Mouse (Mus musculus): ENCODE data around the gene Shisa8. TPM values are rescaled to one million over a fixed set of nuclear protein-coding genes. Genes with fewer than 3 reads are reported as not detected.
A peak's percentile ranks its signal among the peaks of the same experiment; 100 is the strongest.
"Not testable (repeated sequence)": the region's sequence is repeated elsewhere in the genome, so short reads cannot be mapped to it uniquely, and the experiment has no call there.

Gene Shisa8
- polyA plus RNA-seq (2016; fragmentation: Nextera tagmentation; extraction: Ambion mirVana) = 0.16 and 0.52 TPM in 2 replicates

GRCm38 (mm10) chr15:82212752-82213063, at the start of gene Shisa8:
TSS of gene Shisa8 (minus strand) at chr15:82212815.
- H3K9me3 ChIP-seq (replicated peaks) = no peaks in the 10 kb centered on the region
- H3K27me3 ChIP-seq (ENCODE audit: low read depth, poor library complexity, severe bottlenecking) = peaks cover 97% of the 10 kb centered on the region
- H3K4me1 ChIP-seq = peaks cover 63% of the 10 kb centered on the region
- no peaks in the 10 kb centered on the region for H3K36me3 ChIP-seq
- peak within 1 kb of the TSS; percentile 70 for H3K27ac ChIP-seq (replicated peaks)
- 0% methylated on average over 31 of the region's 34 CpGs for WGBS
- peak within 1 kb of the TSS; percentile 58 for H3K4me3 ChIP-seq
- DNase-seq (ENCODE audit: low spot score) = no peak

GRCm38 (mm10) chr15:82259510-82259909, 46.9 kb upstream of the Shisa8 start:
- Histone ChIP-seq H3K9me3 (replicated peaks) (no peaks in the 10 kb centered on the region), H3K36me3 (no peaks in the 10 kb centered on the region), H3K4me3 (no peak overlapping the region), H3K4me1 (peaks cover 29% of the 10 kb centered on the region), H3K27me3 (ENCODE audit: low read depth, poor library complexity, severe bottlenecking) (peaks cover 11% of the 10 kb centered on the region), H3K27ac (replicated peaks) (no peak overlapping the region)
- 13% methylated on average over 16 of the region's 16 CpGs for WGBS
- peak; percentile 76 for DNase-seq (ENCODE audit: low spot score)

GRCm38 (mm10) chr15:82255944-82256383, 43.3 kb upstream of the Shisa8 start:
- H3K27me3 ChIP-seq (ENCODE audit: low read depth, poor library complexity, severe bottlenecking) = peaks cover 11% of the 10 kb centered on the region
- H3K9me3 ChIP-seq (replicated peaks) = no peaks in the 10 kb centered on the region
- peaks cover 28% of the 10 kb centered on the region for H3K4me1 ChIP-seq
- no peaks in the 10 kb centered on the region for H3K36me3 ChIP-seq
- peak; percentile 60 for DNase-seq (ENCODE audit: low spot score)
- 20% methylated on average over 10 of the region's 10 CpGs for WGBS
- H3K4me3 ChIP-seq = peak overlapping the region; percentile 45
- H3K27ac ChIP-seq (replicated peaks) = peak overlapping the region; percentile 76

- H3K27me3 ChIP-seq (ENCODE audit: low read depth, poor library complexity, severe bottlenecking) = peaks cover 7% of the 10 kb centered on the region
- no peak overlapping the region for H3K4me3 ChIP-seq
- H3K4me1 ChIP-seq = peaks cover 28% of the 10 kb centered on the region
- WGBS = 45% methylated on average over 4 of the region's 4 CpGs
- DNase-seq (ENCODE audit: low spot score) = no peak
- no peaks in the 10 kb centered on the region for H3K36me3 ChIP-seq
- H3K27ac ChIP-seq (replicated peaks) = peak overlapping the region; percentile 76; the same call in 1 of the 2 replicates
- H3K9me3 ChIP-seq (replicated peaks) = no peaks in the 10 kb centered on the region
Observed at GRCm38 (mm10) chr15:82255248-82255647, 42.6 kb upstream of the Shisa8 start.

- Histone ChIP-seq H3K9me3 (replicated peaks) (no peaks in the 10 kb centered on the region), H3K27ac (replicated peaks) (no peak within 1 kb of the TSS), H3K4me3 (no peak within 1 kb of the TSS), H3K4me1 (peaks cover 25% of the 10 kb centered on the region), H3K36me3 (no peaks in the 10 kb centered on the region), H3K27me3 (ENCODE audit: low read depth, poor library complexity, severe bottlenecking) (no peaks in the 10 kb centered on the region)
- WGBS = 89% methylated on average over 6 of the region's 6 CpGs
- DNase-seq (ENCODE audit: low spot score) = no peak
Observed at GRCm38 (mm10) chr15:82252097-82252496, 39.5 kb upstream of the Shisa8 start, which contains the start of gene 1500009C09Rik. TSS of gene 1500009C09Rik (plus strand) at chr15:82252397.

GRCm38 (mm10) chr15:82251579-82251978, 39.0 kb upstream of the Shisa8 start:
- Histone ChIP-seq H3K4me3 (no peak overlapping the region), H3K4me1 (peaks cover 20% of the 10 kb centered on the region), H3K27ac (replicated peaks) (no peak overlapping the region), H3K27me3 (ENCODE audit: low read depth, poor library complexity, severe bottlenecking) (no peaks in the 10 kb centered on the region), H3K36me3 (no peaks in the 10 kb centered on the region), H3K9me3 (replicated peaks) (no peaks in the 10 kb centered on the region)
- 94% methylated on average over 3 of the region's 3 CpGs for WGBS
- no peak for DNase-seq (ENCODE audit: low spot score)

GRCm38 (mm10) chr15:82247131-82247776, 34.6 kb upstream of the Shisa8 start:
- Histone ChIP-seq H3K27ac (replicated peaks) (no peak overlapping the region), H3K27me3 (ENCODE audit: low read depth, poor library complexity, severe bottlenecking) (no peaks in the 10 kb centered on the region; the same call in 1 of the 2 replicates), H3K4me1 (peaks cover 14% of the 10 kb centered on the region), H3K9me3 (replicated peaks) (no peaks in the 10 kb centered on the region), H3K4me3 (no peak overlapping the region), H3K36me3 (no peaks in the 10 kb centered on the region)
- DNase-seq (ENCODE audit: low spot score) = no peak
- WGBS = 83% methylated on average over 3 of the region's 3 CpGs

GRCm38 (mm10) chr15:82244805-82245161, 32.2 kb upstream of the Shisa8 start:
- H3K27me3 ChIP-seq (ENCODE audit: low read depth, poor library complexity, severe bottlenecking); H3K36me3 ChIP-seq; DNase-seq (ENCODE audit: low spot score); H3K9me3 ChIP-seq (replicated peaks): not testable (repeated sequence)
- Histone ChIP-seq H3K27ac (replicated peaks) (peak overlapping the region; percentile 93), H3K4me3 (peak overlapping the region; percentile 69), H3K4me1 (peaks cover 14% of the 10 kb centered on the region)
- 24% methylated on average over 9 of the region's 9 CpGs for WGBS

- Histone ChIP-seq H3K4me3 (peak within 1 kb of the TSS; percentile 69), H3K4me1 (peaks cover 14% of the 10 kb centered on the region), H3K27ac (replicated peaks) (peak within 1 kb of the TSS; percentile 93), H3K9me3 (replicated peaks) (no peaks in the 10 kb centered on the region), H3K27me3 (ENCODE audit: low read depth, poor library complexity, severe bottlenecking) (no peaks in the 10 kb centered on the region; the same call in 1 of the 2 replicates), H3K36me3 (peaks cover 10% of the 10 kb centered on the region)
- DNase-seq (ENCODE audit: low spot score) = peak; percentile 94
- under 1% methylated on average over 65 of the region's 65 CpGs for WGBS
Observed at GRCm38 (mm10) chr15:82244115-82244804, 31.6 kb upstream of the Shisa8 start, which contains the start of gene Cenpm. TSS of gene Cenpm (minus strand) at chr15:82244748.

GRCm38 (mm10) chr15:82243742-82244114, 31.1 kb upstream of the Shisa8 start:
- no peaks in the 10 kb centered on the region for H3K9me3 ChIP-seq (replicated peaks)
- H3K27ac ChIP-seq (replicated peaks) = peak overlapping the region; percentile 93
- WGBS = 10% methylated on average over 12 of the region's 12 CpGs
- H3K4me1 ChIP-seq = peaks cover 14% of the 10 kb centered on the region
- H3K27me3 ChIP-seq (ENCODE audit: low read depth, poor library complexity, severe bottlenecking) = no peaks in the 10 kb centered on the region; the same call in 1 of the 2 replicates
- H3K4me3 ChIP-seq = peak overlapping the region; percentile 69
- peaks cover 15% of the 10 kb centered on the region for H3K36me3 ChIP-seq
- no peak for DNase-seq (ENCODE audit: low spot score)

- peaks cover 14% of the 10 kb centered on the region for H3K4me1 ChIP-seq
- 84% methylated on average over 3 of the region's 3 CpGs for WGBS
- no peaks in the 10 kb centered on the region for H3K9me3 ChIP-seq (replicated peaks)
- DNase-seq (ENCODE audit: low spot score) = no peak
- H3K27me3 ChIP-seq (ENCODE audit: low read depth, poor library complexity, severe bottlenecking) = no peaks in the 10 kb centered on the region; the same call in 1 of the 2 replicates
- peak overlapping the region; percentile 69 for H3K4me3 ChIP-seq
- peaks cover 20% of the 10 kb centered on the region for H3K36me3 ChIP-seq
- peak overlapping the region; percentile 93 for H3K27ac ChIP-seq (replicated peaks)
Observed at GRCm38 (mm10) chr15:82243311-82243710, 30.7 kb upstream of the Shisa8 start.

GRCm38 (mm10) chr15:82236565-82236964, 23.9 kb upstream of the Shisa8 start:
- H3K4me3 ChIP-seq = no peak overlapping the region
- DNase-seq (ENCODE audit: low spot score) = peak; percentile 84
- no peaks in the 10 kb centered on the region; the same call in 1 of the 2 replicates for H3K4me1 ChIP-seq
- WGBS = 20% methylated on average over 5 of the region's 5 CpGs
- H3K9me3 ChIP-seq (replicated peaks) = no peaks in the 10 kb centered on the region
- H3K27me3 ChIP-seq (ENCODE audit: low read depth, poor library complexity, severe bottlenecking) = no peaks in the 10 kb centered on the region
- peaks cover 51% of the 10 kb centered on the region for H3K36me3 ChIP-seq
- H3K27ac ChIP-seq (replicated peaks) = no peak overlapping the region

GRCm38 (mm10) chr15:82235661-82236060, 23.0 kb upstream of the Shisa8 start:
- H3K27ac ChIP-seq (replicated peaks) = no peak overlapping the region
- no peaks in the 10 kb centered on the region; the same call in 1 of the 2 replicates for H3K4me1 ChIP-seq
- H3K9me3 ChIP-seq (replicated peaks) = no peaks in the 10 kb centered on the region
- no peak for DNase-seq (ENCODE audit: low spot score)
- no peak overlapping the region for H3K4me3 ChIP-seq
- H3K27me3 ChIP-seq (ENCODE audit: low read depth, poor library complexity, severe bottlenecking) = no peaks in the 10 kb centered on the region
- peaks cover 49% of the 10 kb centered on the region for H3K36me3 ChIP-seq
- 76% methylated on average over 10 of the region's 10 CpGs for WGBS
